Mouse (Mus musculus) erythroblast, adult 5-6 weeks (primary cell): ENCODE results near the gene Gm12789. TPM values are rescaled to one million over a fixed set of nuclear protein-coding genes. Genes with fewer than 3 reads are reported as not detected.
"Not testable (repeated sequence)": the region's sequence is repeated elsewhere in the genome, so short reads cannot be mapped to it uniquely, and the experiment has no call there.

Source experiments
- ATAC-seq: replicated peaks from 2 replicates; pipeline ENCODE4 v1.8.0; 2016; ENCODE audit warnings: moderate number of reproducible peaks, mild to moderate bottlenecking, moderate TSS enrichment, inconsistent platforms; ENCODE audit not compliant: poor library complexity, low FRiP score, severe bottlenecking
- total RNA-seq, 2 experiments: library from RNA; stranded (forward) in 1 of 2; stranded (reverse) in 1 of 2; fragments of 150-400 nt in 1 of 2; fragments of 200-764, 138-1000 nt in 1 of 2; gene quantifications; 2 replicates each; pipeline versions ENCODE4 v1.2.3 to v1.2.4; 2015 to 2017; ENCODE audit warnings: low replicate concordance in 2 of 2

Gene Gm12789
- total RNA-seq (2015; ENCODE audit: low replicate concordance) (not detected in 2 replicates), total RNA-seq (2017; ENCODE audit: low replicate concordance) (not detected in 2 replicates)

- not testable (repeated sequence) for ATAC-seq
These were observed at the start of gene Gm12789 for GRCm38 (mm10) chr4:101986326-101986725. TSS of gene Gm12789 (plus strand) at chr4:101986626.

- ATAC-seq: not testable (repeated sequence)
These were observed 46.3 kb upstream of the Gm12789 start, which contains the start of gene Gm12794 for GRCm38 (mm10) chr4:101940107-101940506. TSS of gene Gm12794 (plus strand) at chr4:101940407.

- ATAC-seq: not testable (repeated sequence)
These were observed 5.5 kb upstream of the Gm12789 start, which contains the start of gene Gm12790 for GRCm38 (mm10) chr4:101980949-101981348. TSS of gene Gm12790 (minus strand) at chr4:101981049.

GRCm38 (mm10) chr4:101985678-101986077 is 748 bp upstream of the Gm12789 start:
- ATAC-seq: no peak

- no peak for ATAC-seq
These were observed 11.0 kb downstream of the Gm12789 start for GRCm38 (mm10) chr4:101997426-101997825.

- ATAC-seq: no peak
These were observed 12.0 kb downstream of the Gm12789 start for GRCm38 (mm10) chr4:101998267-101998922.

GRCm38 (mm10) chr4:102026619-102027018 is 40.2 kb downstream of the Gm12789 start:
- no peak for ATAC-seq

Other genes with a start within 250 kb of the Gm12789 start
- not detected in 2 replicates for gene B020004J07Rik, start 142.6 kb upstream of the Gm12789 start, total RNA-seq (2015; ENCODE audit: low replicate concordance)
- gene B020004J07Rik, start 142.6 kb upstream of the Gm12789 start, total RNA-seq (2017; ENCODE audit: low replicate concordance): not detected in 2 replicates
- not detected in 2 replicates for gene C130073F10Rik, start 92.8 kb upstream of the Gm12789 start, total RNA-seq (2015; ENCODE audit: low replicate concordance)
- not detected in 2 replicates for gene C130073F10Rik, start 92.8 kb upstream of the Gm12789 start, total RNA-seq (2017; ENCODE audit: low replicate concordance)
- gene Gm12800, start 77.5 kb upstream of the Gm12789 start, total RNA-seq (2015; ENCODE audit: low replicate concordance): not detected in 2 replicates
- gene Gm12800, start 77.5 kb upstream of the Gm12789 start, total RNA-seq (2017; ENCODE audit: low replicate concordance): not detected in 2 replicates
- not detected in 2 replicates for gene Gm12794, start 46.2 kb upstream of the Gm12789 start, total RNA-seq (2015; ENCODE audit: low replicate concordance)
- not detected in 2 replicates for gene Gm12794, start 46.2 kb upstream of the Gm12789 start, total RNA-seq (2017; ENCODE audit: low replicate concordance)
- not detected in 2 replicates for gene Gm12790, start 5.6 kb upstream of the Gm12789 start, total RNA-seq (2015; ENCODE audit: low replicate concordance)
- gene Gm12790, start 5.6 kb upstream of the Gm12789 start, total RNA-seq (2017; ENCODE audit: low replicate concordance): not detected in 2 replicates
- gene Pde4b, start 100.9 kb downstream of the Gm12789 start, total RNA-seq (2015; ENCODE audit: low replicate concordance): 4.0 and 5.4 TPM in 2 replicates
- gene Pde4b, start 100.9 kb downstream of the Gm12789 start, total RNA-seq (2017; ENCODE audit: low replicate concordance): 2.3 and 3.5 TPM in 2 replicates